Mouse (Mus musculus) forebrain, embryonic 16.5 days (tissue): ENCODE results near the gene Rdm1. TPM values are rescaled to one million over a fixed set of nuclear protein-coding genes. Genes with fewer than 3 reads are reported as not detected.
A peak's percentile ranks its signal among the peaks of the same experiment; 100 is the strongest.
"Not testable (repeated sequence)": the region's sequence is repeated elsewhere in the genome, so short reads cannot be mapped to it uniquely, and the experiment has no call there.

ENCODE experiments used
- ATAC-seq: fragments of 200-750 bp; cut with Nextera tagmentation; 2 replicates; pipeline ENCODE4 v1.8.0; 2017; ENCODE audit warnings: mild to moderate bottlenecking, moderate library complexity
- H3K27ac ChIP-seq: fragments of 300-500 bp; sonication (generic); 2 replicates; pipeline ENCODE4 v1.5.1; 2014; ENCODE audit warnings: low read length, control low read depth
- H3K27me3 ChIP-seq: fragments of 300-500 bp; sonication (generic); replicated peaks from 2 replicates; pipeline ENCODE4 v1.6.1; 2014; ENCODE audit warnings: low read length; ENCODE audit not compliant: control insufficient read depth, insufficient read depth
- H3K36me3 ChIP-seq: fragments of 300-500 bp; sonication (generic); 2 replicates; pipeline ENCODE4 v1.6.1; 2014; ENCODE audit not compliant: control insufficient read depth, insufficient read depth
- H3K4me1 ChIP-seq: fragments of 300-500 bp; sonication (generic); replicated peaks from 2 replicates; pipeline ENCODE4 v1.6.1; 2014; ENCODE audit warnings: low read length; ENCODE audit not compliant: control insufficient read depth, insufficient read depth
- H3K4me2 ChIP-seq: fragments of 300-500 bp; sonication (generic); 2 replicates; pipeline ENCODE4 v1.6.1; 2014; ENCODE audit warnings: mild to moderate bottlenecking, low read length, control low read depth
- H3K4me3 ChIP-seq: fragments of 300-500 bp; sonication (generic); replicated peaks from 2 replicates; pipeline ENCODE4 v1.5.1; 2014; ENCODE audit warnings: mild to moderate bottlenecking, low read length, control low read depth
- H3K9ac ChIP-seq: fragments of 300-500 bp; sonication (generic); replicated peaks from 2 replicates; pipeline ENCODE4 v1.6.1; 2014; ENCODE audit warnings: low read depth, low read length, control low read depth
- H3K9me3 ChIP-seq: fragments of 300-500 bp; sonication (generic); 2 replicates; pipeline ENCODE4 v1.6.1; 2016; ENCODE audit warnings: low read length; ENCODE audit not compliant: control insufficient read depth
- WGBS: fragments of 180-500 bp; shearing (Covaris S2); extraction: QIAGEN DNeasy Blood & Tissue Kit; methylation state at CpG from one replicate; pipeline ENCODE4 v1.1.7; 2014; 5-methylcytosine and 5-hydroxymethylcytosine counted together
- polyA plus RNA-seq: library from polyadenylated mRNA; unstranded; fragments of >200 nt; fragmentation: Nextera tagmentation; extraction: Ambion mirVana; gene quantifications from 2 replicates; pipeline ENCODE4 v1.2.1, GENCODE M21; 2015

Rdm1 gene
- polyA plus RNA-seq, 1 experiment from 2014 or later, result 21.9 TPM

DNA sequence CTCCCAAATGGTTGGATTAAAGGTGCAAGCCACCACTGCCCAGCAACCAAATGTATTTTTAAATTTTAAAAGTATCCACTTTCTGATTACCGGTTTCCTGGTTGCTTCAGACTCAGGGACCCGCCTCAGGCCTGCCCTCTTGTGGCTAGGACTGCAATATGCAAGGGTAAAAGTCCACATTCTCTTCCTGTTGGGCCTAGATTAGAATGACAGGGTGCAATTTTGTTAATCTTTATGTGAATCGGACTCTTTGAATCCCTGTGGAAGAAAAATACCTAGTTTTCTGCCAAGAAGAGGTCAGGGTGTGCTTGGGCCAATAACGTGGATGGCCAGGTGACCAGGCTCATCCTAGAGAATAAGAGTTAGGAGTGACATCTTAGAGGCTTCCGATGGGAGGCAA, 37.6 kb upstream of the Rdm1 start:
- Histone ChIP-seq H3K4me1 (no peaks in the 10 kb centered on the region), H3K27ac (no peak overlapping the region), H3K27me3 (no peaks in the 10 kb centered on the region), H3K9me3 (no peaks in the 10 kb centered on the region), H3K9ac (no peak overlapping the region), H3K4me3 (no peak overlapping the region), H3K36me3 (no peaks in the 10 kb centered on the region), H3K4me2 (no peak overlapping the region)
- no peak for ATAC-seq
- WGBS, result 28% methylated on average over 5 of the region's 5 CpGs

DNA sequence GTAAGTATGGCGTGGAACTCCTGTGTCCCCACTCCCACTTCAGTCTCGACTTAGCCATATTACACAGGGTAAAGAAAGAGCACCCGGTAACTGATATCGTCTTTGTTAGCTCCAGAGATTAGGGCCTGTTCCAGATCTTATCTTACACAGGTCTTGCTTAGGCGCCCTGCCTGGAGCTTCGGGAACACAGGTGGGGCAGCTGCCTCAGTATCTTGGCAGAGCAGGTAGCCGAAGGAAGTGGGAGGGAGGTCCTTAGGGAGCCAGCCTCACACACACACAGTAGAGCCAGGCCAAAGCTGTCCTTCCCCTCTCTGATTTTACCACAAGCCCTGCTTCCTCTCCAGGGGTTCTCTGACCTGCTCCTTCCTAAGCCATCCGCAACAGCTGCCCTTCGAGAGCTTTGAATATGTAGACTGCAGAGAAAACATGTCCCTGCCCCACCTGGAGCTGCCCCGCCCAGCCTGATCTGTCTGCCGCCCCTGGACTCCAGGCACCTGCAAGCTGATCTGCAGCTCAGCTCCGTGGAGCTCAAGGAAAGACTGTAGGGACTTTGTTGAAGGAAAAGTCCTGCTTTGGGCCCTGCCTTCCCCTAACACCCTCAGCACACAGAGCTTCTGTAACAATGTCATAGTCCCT, 36.9 kb upstream of the Rdm1 start:
- no peaks in the 10 kb centered on the region for H3K9me3 ChIP-seq
- 87% methylated on average over 12 of the region's 12 CpGs for WGBS
- no peak for ATAC-seq

DNA sequence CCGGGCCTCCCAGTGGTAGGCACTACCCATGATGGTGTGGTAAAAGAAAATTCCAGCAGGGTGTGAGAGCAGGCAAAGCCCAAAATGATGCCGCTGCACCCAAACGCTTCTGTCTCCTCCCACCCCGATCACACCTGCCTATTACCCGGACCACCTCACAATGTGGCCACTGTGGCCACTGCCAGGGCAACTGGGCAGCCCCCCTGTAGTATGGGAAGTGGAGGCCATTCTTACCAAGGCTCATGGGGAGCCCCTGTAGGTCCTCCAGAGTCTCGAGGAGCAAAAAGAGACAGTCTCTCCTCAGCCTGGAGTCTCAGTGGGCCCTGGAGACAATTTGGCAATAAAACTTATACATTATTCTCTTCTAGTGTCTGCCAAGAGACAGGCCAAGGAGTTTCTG, 27.8 kb upstream of the Rdm1 start, which contains the start of gene Gm11634:
TSS of gene Gm11634 (minus strand) at position 101 of the 400 bp plus-strand sequence.
- no peaks in the 10 kb centered on the region for H3K27me3 ChIP-seq
- no peak for ATAC-seq

More for the DNA sequence above, 36.9 kb upstream of the Rdm1 start:
- Histone ChIP-seq H3K27ac (no peak overlapping the region), H3K27me3 (no peaks in the 10 kb centered on the region), H3K36me3 (no peaks in the 10 kb centered on the region), H3K4me3 (no peak overlapping the region), H3K4me2 (no peak overlapping the region), H3K9ac (no peak overlapping the region), H3K4me1 (no peaks in the 10 kb centered on the region)

GRCm38 (mm10) chr11:101602491-101602890, 24.5 kb upstream of the Rdm1 start:
- H3K27ac ChIP-seq, result no peak overlapping the region
- H3K36me3 ChIP-seq, result no peaks in the 10 kb centered on the region
- H3K9ac ChIP-seq, result no peak overlapping the region
- no peak overlapping the region for H3K4me2 ChIP-seq
- no peaks in the 10 kb centered on the region for H3K27me3 ChIP-seq
- H3K9me3 ChIP-seq, result no peaks in the 10 kb centered on the region
- no peak overlapping the region for H3K4me3 ChIP-seq
- peaks cover 2% of the 10 kb centered on the region; the same call in 1 of the 2 replicates for H3K4me1 ChIP-seq
- 15% methylated on average over 3 of the region's 3 CpGs for WGBS
- no peak for ATAC-seq

More for the DNA sequence above, 27.8 kb upstream of the Rdm1 start, which contains the start of gene Gm11634:
- Histone ChIP-seq H3K4me2 (no peak within 1 kb of the TSS), H3K4me3 (no peak within 1 kb of the TSS), H3K27ac (no peak within 1 kb of the TSS), H3K4me1 (peaks cover 2% of the 10 kb centered on the region; the same call in 1 of the 2 replicates), H3K36me3 (no peaks in the 10 kb centered on the region), H3K9ac (no peak within 1 kb of the TSS), H3K9me3 (no peaks in the 10 kb centered on the region)
- WGBS, result 71% methylated on average over 6 of the region's 6 CpGs

DNA sequence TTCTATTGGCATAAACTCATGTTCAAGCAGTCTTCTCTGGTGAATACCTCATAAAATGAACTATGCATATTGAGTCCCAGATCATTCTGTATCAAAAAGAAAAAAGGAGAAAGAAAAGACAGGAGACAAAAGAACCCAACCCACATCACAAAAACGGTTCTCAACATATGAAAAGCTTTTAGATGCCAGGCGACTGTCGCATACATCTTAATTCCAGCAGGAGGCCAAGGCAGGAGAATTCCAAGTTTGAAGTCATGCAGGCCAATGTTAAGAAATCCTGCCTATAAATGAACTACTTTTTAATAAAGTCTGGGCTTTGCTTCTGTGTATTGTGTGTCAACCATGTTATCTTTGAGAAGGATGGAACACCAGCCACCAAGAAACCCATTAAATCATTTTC, 22.9 kb upstream of the Rdm1 start:
- peak overlapping the region; percentile 46 for H3K4me3 ChIP-seq
- ATAC-seq, result no peak
- no peaks in the 10 kb centered on the region for H3K36me3 ChIP-seq
- H3K27ac ChIP-seq, result peak overlapping the region; percentile 74
- H3K4me2 ChIP-seq, result peak overlapping the region; percentile 53
- 1% methylated on average over 3 of the region's 3 CpGs for WGBS
- H3K27me3 ChIP-seq, result no peaks in the 10 kb centered on the region
- H3K9me3 ChIP-seq, result no peaks in the 10 kb centered on the region
- H3K9ac ChIP-seq, result peak overlapping the region; percentile 56; the same call in 1 of the 2 replicates
- H3K4me1 ChIP-seq, result peaks cover 1% of the 10 kb centered on the region; the same call in 1 of the 2 replicates

DNA sequence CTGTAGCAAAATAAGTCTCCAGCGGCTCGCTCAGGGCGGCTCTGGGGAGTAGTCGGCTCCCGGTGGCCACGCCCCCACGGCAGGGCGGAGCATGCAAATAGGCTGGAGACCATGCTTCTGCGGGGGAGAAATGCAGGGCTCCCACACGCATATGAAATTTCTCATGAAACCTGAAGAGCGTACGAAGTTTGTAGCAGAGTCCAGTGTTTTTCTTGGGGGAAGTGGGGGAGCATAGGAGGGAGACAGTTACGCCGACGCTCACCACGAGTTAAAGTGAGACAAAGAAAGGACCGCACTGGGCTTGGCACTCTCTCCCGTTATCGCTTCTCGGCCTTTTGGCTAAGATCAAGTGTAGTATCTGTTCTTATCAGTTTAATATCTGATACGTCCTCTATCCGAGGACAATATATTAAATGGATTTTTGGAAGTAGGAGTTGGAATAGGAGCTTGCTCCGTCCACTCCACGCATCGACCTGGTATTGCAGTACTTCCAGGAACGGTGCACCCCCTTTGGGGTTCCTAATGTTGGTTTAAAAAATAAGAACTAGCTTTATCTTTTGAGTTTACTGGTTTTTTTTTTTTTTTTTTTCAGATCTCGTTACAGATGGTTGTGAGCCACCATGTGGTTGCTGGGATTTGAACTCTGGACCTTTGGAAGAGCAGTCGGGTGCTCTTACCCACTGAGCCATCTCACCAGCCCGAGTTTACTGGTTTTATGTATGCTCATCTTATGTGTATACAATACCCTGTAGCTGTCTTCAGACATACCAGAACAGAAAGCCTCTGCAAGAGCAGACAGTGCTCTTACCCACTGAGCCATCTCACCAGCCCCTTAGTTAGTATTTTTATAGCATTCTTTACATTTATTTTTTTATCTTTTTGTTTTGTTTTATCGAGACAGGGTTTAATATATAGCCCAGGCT, 22.2 kb upstream of the Rdm1 start:
- not testable (repeated sequence) for H3K4me1 ChIP-seq, H3K36me3 ChIP-seq, H3K9me3 ChIP-seq, H3K27me3 ChIP-seq
- H3K4me2 ChIP-seq, result peak overlapping the region; percentile 53
- ATAC-seq, result peak; percentile 94
- H3K4me3 ChIP-seq, result peak overlapping the region; percentile 46
- peak overlapping the region; percentile 56 for H3K9ac ChIP-seq
- peak overlapping the region; percentile 74 for H3K27ac ChIP-seq
- WGBS, result 2% methylated on average over 30 of the region's 30 CpGs

GRCm38 (mm10) chr11:101607134-101607533, 19.9 kb upstream of the Rdm1 start:
- not testable (repeated sequence) for H3K9me3 ChIP-seq, ATAC-seq, H3K27ac ChIP-seq, H3K4me3 ChIP-seq, H3K4me1 ChIP-seq, H3K36me3 ChIP-seq, H3K27me3 ChIP-seq, H3K4me2 ChIP-seq, H3K9ac ChIP-seq
- 91% methylated on average over 4 of the region's 4 CpGs for WGBS

DNA sequence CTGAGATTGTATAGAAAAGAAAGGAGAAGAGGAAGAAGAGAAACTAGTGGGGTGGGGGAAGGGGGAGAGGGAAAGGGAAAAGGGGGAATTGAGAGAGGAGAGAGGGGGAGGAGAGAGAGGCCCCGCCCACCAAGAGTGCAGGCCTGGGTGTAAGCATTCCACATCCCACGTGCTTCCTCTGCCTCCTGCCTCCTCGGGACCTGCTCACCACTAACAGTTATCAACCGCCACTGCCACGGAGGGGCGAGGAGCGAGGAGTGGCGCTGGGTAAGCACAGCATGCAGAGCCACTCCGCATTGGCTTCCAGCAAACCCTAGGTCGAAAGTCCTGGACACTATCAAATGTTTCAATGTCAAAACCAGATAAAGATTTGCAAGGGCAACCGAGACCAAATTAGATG, 16.6 kb upstream of the Rdm1 start:
- no peak for ATAC-seq
- WGBS, result 43% methylated on average over 11 of the region's 11 CpGs
- Histone ChIP-seq H3K9ac (no peak overlapping the region), H3K27me3 (no peaks in the 10 kb centered on the region), H3K27ac (no peak overlapping the region), H3K4me1 (peaks cover 6% of the 10 kb centered on the region; the same call in 1 of the 2 replicates), H3K4me2 (no peak overlapping the region), H3K9me3 (no peaks in the 10 kb centered on the region), H3K36me3 (no peaks in the 10 kb centered on the region), H3K4me3 (no peak overlapping the region)

GRCm38 (mm10) chr11:101613596-101613995, 13.4 kb upstream of the Rdm1 start:
- H3K27me3 ChIP-seq, result no peaks in the 10 kb centered on the region
- WGBS, result 84% methylated on average over 6 of the region's 6 CpGs
- H3K9ac ChIP-seq, result no peak overlapping the region
- H3K27ac ChIP-seq, result no peak overlapping the region
- no peak overlapping the region for H3K4me2 ChIP-seq
- ATAC-seq, result no peak
- no peaks in the 10 kb centered on the region for H3K9me3 ChIP-seq
- H3K4me1 ChIP-seq, result peaks cover 27% of the 10 kb centered on the region
- H3K36me3 ChIP-seq, result no peaks in the 10 kb centered on the region
- no peak overlapping the region for H3K4me3 ChIP-seq
